Mouse (Mus musculus): ENCODE results near the gene Prickle2. TPM values are rescaled to one million over a fixed set of nuclear protein-coding genes. Genes with fewer than 3 reads are reported as not detected.
A peak's percentile ranks its signal among the peaks of the same experiment; 100 is the strongest.

Prickle2 gene
- polyA plus RNA-seq, 1 experiment, result not detected

GRCm38 (mm10) chr6:92449956-92450355, 256.0 kb downstream of the Prickle2 start:
- Histone ChIP-seq H3K4me3 (ENCODE audit: insufficient read depth, low read depth, low read length) (no peak overlapping the region), H3K27ac (ENCODE audit: insufficient read depth, low read depth, low read length) (no peak overlapping the region), H3K4me1 (ENCODE audit: control insufficient read depth, insufficient read depth, low read length) (0 out of 2 replicates have a peak, but pooled peaks cover 6% of the 10 kb centered on the region)
- TF ChIP-seq CTCF (IDR thresholded peaks at IDR 0.05; ENCODE audit: insufficient read depth, low read depth, low read length) (no peak), POLR2A (IDR thresholded peaks at IDR 0.05; ENCODE audit: insufficient read depth, low read depth, low read length) (no peak)
- WGBS, result 73% methylated on average over 1 of the region's 1 CpGs

GRCm38 (mm10) chr6:92446662-92447061, 259.3 kb downstream of the Prickle2 start:
- WGBS, result 18% methylated on average over 3 of the region's 3 CpGs
- Histone ChIP-seq H3K4me1 (ENCODE audit: control insufficient read depth, insufficient read depth, low read length) (peaks cover 6% of the 10 kb centered on the region; the same call in 1 of the 2 replicates), H3K27ac (ENCODE audit: insufficient read depth, low read depth, low read length) (no peak overlapping the region), H3K4me3 (ENCODE audit: insufficient read depth, low read depth, low read length) (no peak overlapping the region)
- TF ChIP-seq POLR2A (IDR thresholded peaks at IDR 0.05; ENCODE audit: insufficient read depth, low read depth, low read length) (no peak), CTCF (IDR thresholded peaks at IDR 0.05; ENCODE audit: insufficient read depth, low read depth, low read length) (no peak)

GRCm38 (mm10) chr6:92441205-92441604, 264.8 kb downstream of the Prickle2 start:
- Histone ChIP-seq H3K4me1 (ENCODE audit: control insufficient read depth, insufficient read depth, low read length) (peaks cover 2% of the 10 kb centered on the region; the same call in 1 of the 2 replicates), H3K27ac (ENCODE audit: insufficient read depth, low read depth, low read length) (no peak overlapping the region), H3K4me3 (ENCODE audit: insufficient read depth, low read depth, low read length) (no peak overlapping the region)
- TF ChIP-seq CTCF (IDR thresholded peaks at IDR 0.05; ENCODE audit: insufficient read depth, low read depth, low read length), result no peak
- TF ChIP-seq POLR2A (IDR thresholded peaks at IDR 0.05; ENCODE audit: insufficient read depth, low read depth, low read length), result no peak
- 58% methylated on average over 2 of the region's 3 CpGs for WGBS

- Histone ChIP-seq H3K27ac (ENCODE audit: insufficient read depth, low read depth, low read length) (no peak overlapping the region), H3K4me3 (ENCODE audit: insufficient read depth, low read depth, low read length) (no peak overlapping the region), H3K4me1 (ENCODE audit: control insufficient read depth, insufficient read depth, low read length) (peaks cover 2% of the 10 kb centered on the region; the same call in 1 of the 2 replicates)
- TF ChIP-seq CTCF (IDR thresholded peaks at IDR 0.05; ENCODE audit: insufficient read depth, low read depth, low read length), result no peak
- no peak for TF ChIP-seq POLR2A (IDR thresholded peaks at IDR 0.05; ENCODE audit: insufficient read depth, low read depth, low read length)
- WGBS, result 85% methylated on average over 3 of the region's 3 CpGs
Measured at GRCm38 (mm10) chr6:92440251-92440650, 265.7 kb downstream of the Prickle2 start.

- TF ChIP-seq CTCF (IDR thresholded peaks at IDR 0.05; ENCODE audit: insufficient read depth, low read depth, low read length) (no peak), POLR2A (IDR thresholded peaks at IDR 0.05; ENCODE audit: insufficient read depth, low read depth, low read length) (no peak)
- no peak overlapping the region for H3K4me3 ChIP-seq (ENCODE audit: insufficient read depth, low read depth, low read length)
- WGBS, result 92% methylated on average over 5 of the region's 5 CpGs
- no peak overlapping the region for H3K27ac ChIP-seq (ENCODE audit: insufficient read depth, low read depth, low read length)
- H3K4me1 ChIP-seq (ENCODE audit: control insufficient read depth, insufficient read depth, low read length), result no peaks in the 10 kb centered on the region
Measured at GRCm38 (mm10) chr6:92432146-92432545, 273.8 kb downstream of the Prickle2 start.

- Histone ChIP-seq H3K4me1 (ENCODE audit: control insufficient read depth, insufficient read depth, low read length) (peaks cover 14% of the 10 kb centered on the region), H3K27ac (ENCODE audit: insufficient read depth, low read depth, low read length) (no peak overlapping the region), H3K4me3 (ENCODE audit: insufficient read depth, low read depth, low read length) (no peak overlapping the region)
- TF ChIP-seq POLR2A (IDR thresholded peaks at IDR 0.05; ENCODE audit: insufficient read depth, low read depth, low read length) (no peak), CTCF (IDR thresholded peaks at IDR 0.05; ENCODE audit: insufficient read depth, low read depth, low read length) (no peak)
- 59% methylated on average over 7 of the region's 7 CpGs for WGBS
Measured at GRCm38 (mm10) chr6:92427406-92428171, 278.4 kb downstream of the Prickle2 start.

GRCm38 (mm10) chr6:92425901-92426300, 280.1 kb downstream of the Prickle2 start:
- Histone ChIP-seq H3K4me1 (ENCODE audit: control insufficient read depth, insufficient read depth, low read length) (peaks cover 19% of the 10 kb centered on the region), H3K4me3 (ENCODE audit: insufficient read depth, low read depth, low read length) (no peak overlapping the region), H3K27ac (ENCODE audit: insufficient read depth, low read depth, low read length) (peak overlapping the region; percentile 67)
- 48% methylated on average over 8 of the region's 8 CpGs for WGBS
- no peak for TF ChIP-seq CTCF (IDR thresholded peaks at IDR 0.05; ENCODE audit: insufficient read depth, low read depth, low read length)
- no peak for TF ChIP-seq POLR2A (IDR thresholded peaks at IDR 0.05; ENCODE audit: insufficient read depth, low read depth, low read length)

GRCm38 (mm10) chr6:92425476-92425875, 280.5 kb downstream of the Prickle2 start:
- Histone ChIP-seq H3K4me1 (ENCODE audit: control insufficient read depth, insufficient read depth, low read length) (peaks cover 19% of the 10 kb centered on the region), H3K4me3 (ENCODE audit: insufficient read depth, low read depth, low read length) (no peak overlapping the region), H3K27ac (ENCODE audit: insufficient read depth, low read depth, low read length) (peak overlapping the region; percentile 67)
- WGBS, result 64% methylated on average over 7 of the region's 7 CpGs
- no peak for TF ChIP-seq POLR2A (IDR thresholded peaks at IDR 0.05; ENCODE audit: insufficient read depth, low read depth, low read length)
- TF ChIP-seq CTCF (IDR thresholded peaks at IDR 0.05; ENCODE audit: insufficient read depth, low read depth, low read length), result no peak

GRCm38 (mm10) chr6:92424991-92425390, 281.0 kb downstream of the Prickle2 start:
- no peak for TF ChIP-seq CTCF (IDR thresholded peaks at IDR 0.05; ENCODE audit: insufficient read depth, low read depth, low read length)
- TF ChIP-seq POLR2A (IDR thresholded peaks at IDR 0.05; ENCODE audit: insufficient read depth, low read depth, low read length), result no peak
- Histone ChIP-seq H3K27ac (ENCODE audit: insufficient read depth, low read depth, low read length) (no peak overlapping the region), H3K4me3 (ENCODE audit: insufficient read depth, low read depth, low read length) (no peak overlapping the region), H3K4me1 (ENCODE audit: control insufficient read depth, insufficient read depth, low read length) (peaks cover 21% of the 10 kb centered on the region)
- 47% methylated on average over 3 of the region's 3 CpGs for WGBS

Measured in olfactory bulb, adult 2 months (tissue).